Mouse (Mus musculus): ENCODE results near the gene Add2. TPM values are rescaled to one million over a fixed set of nuclear protein-coding genes. Genes with fewer than 3 reads are reported as not detected.

Gene Add2
- polyA plus RNA-seq, 1 experiment from 2014 or later, result 12.3 TPM

DNA sequence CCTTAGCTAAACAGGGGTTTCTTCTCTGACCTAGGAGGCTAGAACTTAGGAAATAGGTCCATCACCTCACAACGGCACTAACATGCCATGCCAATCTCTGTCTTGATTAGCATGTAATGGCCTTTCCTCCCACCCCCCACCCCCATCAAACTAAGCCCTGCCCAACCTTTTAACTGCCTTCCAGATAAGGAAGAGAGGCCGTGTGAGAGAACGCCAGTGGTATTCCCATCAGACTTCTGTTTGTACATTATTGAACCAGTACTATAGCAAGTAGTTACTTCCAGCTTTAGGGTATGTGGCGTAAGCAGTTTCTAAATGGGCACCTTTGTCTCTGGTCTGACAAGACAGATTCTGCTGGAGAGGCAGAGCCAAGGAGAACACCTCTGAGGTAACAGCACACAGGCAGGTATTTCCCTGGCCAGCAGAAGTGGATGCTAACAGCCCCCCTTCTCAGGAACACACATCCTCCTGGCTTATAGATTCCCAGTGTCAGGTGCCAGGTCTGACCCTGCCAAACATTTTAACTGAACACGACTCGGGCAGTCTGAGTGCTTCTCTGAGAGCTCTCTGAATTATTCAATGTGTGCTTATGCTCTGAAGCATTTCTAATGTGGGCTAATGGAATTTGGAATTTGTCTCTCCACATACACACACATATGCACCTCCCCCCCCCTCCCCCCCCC, 22.2 kb downstream of the Add2 start:
- Histone ChIP-seq H3K27ac (ENCODE audit: poor library complexity, severe bottlenecking) (no peak overlapping the region), H3K9me3 (replicated peaks) (no peaks in the 10 kb centered on the region), H3K4me1 (replicated peaks) (peaks cover 29% of the 10 kb centered on the region), H3K36me3 (no peaks in the 10 kb centered on the region), H3K9ac (no peak overlapping the region), H3K27me3 (replicated peaks) (no peaks in the 10 kb centered on the region), H3K4me2 (no peak overlapping the region), H3K4me3 (no peak overlapping the region)
- ATAC-seq (ENCODE audit: insufficient number of reproducible peaks, low FRiP score), result no peak
- WGBS, result 42% methylated on average over 6 of the region's 6 CpGs

- peak; percentile 87 for ATAC-seq (ENCODE audit: insufficient number of reproducible peaks, low FRiP score)
- no peaks in the 10 kb centered on the region for H3K36me3 ChIP-seq
- H3K4me1 ChIP-seq (replicated peaks), result peaks cover 29% of the 10 kb centered on the region
- H3K4me3 ChIP-seq, result no peak overlapping the region
- no peak overlapping the region for H3K4me2 ChIP-seq
- H3K27ac ChIP-seq (ENCODE audit: poor library complexity, severe bottlenecking), result no peak overlapping the region
- no peaks in the 10 kb centered on the region for H3K27me3 ChIP-seq (replicated peaks)
- no peaks in the 10 kb centered on the region for H3K9me3 ChIP-seq (replicated peaks)
- H3K9ac ChIP-seq, result no peak overlapping the region
- WGBS, result 28% methylated on average over 7 of the region's 7 CpGs
These were observed 23.6 kb downstream of the Add2 start for GRCm38 (mm10) chr6:86052032-86052459.

DNA sequence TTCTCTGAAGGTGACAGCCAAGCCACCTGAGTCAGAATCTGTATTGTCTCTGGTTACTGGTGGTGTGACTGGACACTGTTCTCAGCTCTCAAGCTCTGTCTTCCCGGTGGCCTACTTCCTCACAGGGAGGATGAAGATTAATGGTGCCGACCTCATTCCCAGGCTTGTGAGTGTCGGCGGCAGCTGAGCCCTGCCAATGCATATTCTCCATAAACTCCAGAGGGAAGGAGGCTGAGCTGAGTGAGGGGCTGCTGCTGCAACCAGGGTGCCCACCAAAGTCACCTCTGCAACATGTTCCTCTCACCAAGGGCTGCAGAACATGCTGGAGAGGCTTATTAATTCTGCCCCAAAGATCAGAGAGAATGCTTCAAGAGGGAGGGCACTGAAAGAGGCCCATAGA, 24.1 kb downstream of the Add2 start:
- Histone ChIP-seq H3K27me3 (replicated peaks) (no peaks in the 10 kb centered on the region), H3K4me1 (replicated peaks) (peaks cover 29% of the 10 kb centered on the region), H3K36me3 (no peaks in the 10 kb centered on the region), H3K27ac (ENCODE audit: poor library complexity, severe bottlenecking) (no peak overlapping the region), H3K9me3 (replicated peaks) (no peaks in the 10 kb centered on the region), H3K9ac (no peak overlapping the region), H3K4me3 (no peak overlapping the region), H3K4me2 (no peak overlapping the region)
- WGBS, result 43% methylated on average over 4 of the region's 4 CpGs
- no peak; the same call in 1 of the 2 replicates for ATAC-seq (ENCODE audit: insufficient number of reproducible peaks, low FRiP score)

GRCm38 (mm10) chr6:86053099-86053498, 24.6 kb downstream of the Add2 start:
- no peaks in the 10 kb centered on the region for H3K9me3 ChIP-seq (replicated peaks)
- H3K9ac ChIP-seq, result no peak overlapping the region
- no peak overlapping the region for H3K4me2 ChIP-seq
- no peak overlapping the region for H3K27ac ChIP-seq (ENCODE audit: poor library complexity, severe bottlenecking)
- H3K4me1 ChIP-seq (replicated peaks), result peaks cover 29% of the 10 kb centered on the region
- H3K36me3 ChIP-seq, result no peaks in the 10 kb centered on the region
- H3K27me3 ChIP-seq (replicated peaks), result no peaks in the 10 kb centered on the region
- no peak overlapping the region for H3K4me3 ChIP-seq
- no peak for ATAC-seq (ENCODE audit: insufficient number of reproducible peaks, low FRiP score)
- WGBS, result 50% methylated on average over 4 of the region's 4 CpGs

DNA sequence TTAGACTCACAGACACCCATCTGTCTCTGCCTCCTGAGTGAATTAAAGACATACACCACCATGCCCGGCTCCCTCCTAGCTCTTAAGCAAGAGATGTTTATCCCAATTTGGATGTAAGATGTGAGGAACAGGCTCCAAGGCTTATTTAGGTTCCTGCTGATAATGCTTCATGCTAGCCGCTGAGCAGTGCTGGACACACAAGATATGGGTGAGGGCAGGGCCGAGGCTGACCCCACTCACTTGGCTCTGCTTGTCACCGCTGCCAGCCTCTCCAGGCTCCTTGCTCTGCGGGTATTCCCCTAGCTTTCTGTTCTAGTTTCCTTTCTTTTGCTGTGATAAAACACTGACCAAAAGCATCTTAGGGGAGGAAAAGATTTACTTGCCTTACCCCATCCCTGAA, 25.1 kb downstream of the Add2 start:
- Histone ChIP-seq H3K9me3 (replicated peaks) (no peaks in the 10 kb centered on the region), H3K9ac (no peak overlapping the region), H3K36me3 (no peaks in the 10 kb centered on the region), H3K27me3 (replicated peaks) (no peaks in the 10 kb centered on the region), H3K27ac (ENCODE audit: poor library complexity, severe bottlenecking) (no peak overlapping the region), H3K4me1 (replicated peaks) (peaks cover 29% of the 10 kb centered on the region), H3K4me2 (no peak overlapping the region), H3K4me3 (no peak overlapping the region)
- WGBS, result 29% methylated on average over 5 of the region's 5 CpGs
- ATAC-seq (ENCODE audit: insufficient number of reproducible peaks, low FRiP score), result peak; percentile 76

- H3K4me1 ChIP-seq (replicated peaks), result peaks cover 6% of the 10 kb centered on the region; the same call in 1 of the 2 replicates
- H3K9ac ChIP-seq, result no peak overlapping the region
- H3K4me3 ChIP-seq, result no peak overlapping the region
- H3K27ac ChIP-seq (ENCODE audit: poor library complexity, severe bottlenecking), result no peak overlapping the region
- H3K4me2 ChIP-seq, result no peak overlapping the region
- H3K27me3 ChIP-seq (replicated peaks), result no peaks in the 10 kb centered on the region
- H3K9me3 ChIP-seq (replicated peaks), result no peaks in the 10 kb centered on the region
- WGBS, result 5% methylated on average over 1 of the region's 1 CpGs
- H3K36me3 ChIP-seq, result no peaks in the 10 kb centered on the region
- ATAC-seq (ENCODE audit: insufficient number of reproducible peaks, low FRiP score), result no peak
These were observed 30.0 kb downstream of the Add2 start for GRCm38 (mm10) chr6:86058475-86058874.

GRCm38 (mm10) chr6:86059151-86059853, 30.8 kb downstream of the Add2 start:
- WGBS, result 29% methylated on average over 7 of the region's 7 CpGs
- peaks cover 4% of the 10 kb centered on the region; the same call in 1 of the 2 replicates for H3K4me1 ChIP-seq (replicated peaks)
- H3K4me3 ChIP-seq, result no peak overlapping the region
- H3K4me2 ChIP-seq, result no peak overlapping the region
- ATAC-seq (ENCODE audit: insufficient number of reproducible peaks, low FRiP score), result no peak
- H3K36me3 ChIP-seq, result no peaks in the 10 kb centered on the region
- H3K27ac ChIP-seq (ENCODE audit: poor library complexity, severe bottlenecking), result no peak overlapping the region
- no peaks in the 10 kb centered on the region for H3K9me3 ChIP-seq (replicated peaks)
- no peaks in the 10 kb centered on the region for H3K27me3 ChIP-seq (replicated peaks)
- no peak overlapping the region for H3K9ac ChIP-seq

DNA sequence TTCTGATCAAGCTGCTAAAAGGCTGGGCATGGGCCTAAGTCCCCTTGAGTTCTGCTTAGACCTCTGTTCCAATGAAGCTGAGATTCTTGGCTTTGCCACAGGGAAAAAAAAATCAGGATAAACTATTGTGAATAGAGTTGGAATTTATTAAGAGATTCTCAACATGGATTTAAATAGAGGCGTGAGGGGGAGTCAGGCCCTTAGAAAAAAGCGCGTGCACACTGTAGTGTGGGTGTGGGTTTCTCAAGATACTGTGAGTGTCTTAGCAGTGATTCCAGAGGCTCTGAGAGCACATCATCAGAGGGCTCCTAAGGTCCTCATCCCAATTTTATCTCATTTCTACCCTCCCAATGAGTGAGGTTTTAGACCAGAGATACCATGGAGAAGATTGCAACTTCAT, 31.7 kb downstream of the Add2 start:
- Histone ChIP-seq H3K4me1 (replicated peaks) (peaks cover 4% of the 10 kb centered on the region; the same call in 1 of the 2 replicates), H3K27ac (ENCODE audit: poor library complexity, severe bottlenecking) (no peak overlapping the region), H3K4me3 (no peak overlapping the region), H3K9me3 (replicated peaks) (no peaks in the 10 kb centered on the region), H3K36me3 (no peaks in the 10 kb centered on the region), H3K27me3 (replicated peaks) (0 out of 2 replicates have a peak, but pooled peaks cover 1% of the 10 kb centered on the region), H3K4me2 (no peak overlapping the region), H3K9ac (no peak overlapping the region)
- 88% methylated on average over 3 of the region's 3 CpGs for WGBS
- ATAC-seq (ENCODE audit: insufficient number of reproducible peaks, low FRiP score), result no peak

GRCm38 (mm10) chr6:86062226-86062625, 33.7 kb downstream of the Add2 start:
- H3K9me3 ChIP-seq (replicated peaks), result no peaks in the 10 kb centered on the region
- no peak for ATAC-seq (ENCODE audit: insufficient number of reproducible peaks, low FRiP score)
- no peak overlapping the region for H3K4me2 ChIP-seq
- no peaks in the 10 kb centered on the region for H3K36me3 ChIP-seq
- H3K9ac ChIP-seq, result no peak overlapping the region
- no peak overlapping the region for H3K27ac ChIP-seq (ENCODE audit: poor library complexity, severe bottlenecking)
- H3K4me1 ChIP-seq (replicated peaks), result peaks cover 4% of the 10 kb centered on the region; the same call in 1 of the 2 replicates
- 0 out of 2 replicates have a peak, but pooled peaks cover 4% of the 10 kb centered on the region for H3K27me3 ChIP-seq (replicated peaks)
- H3K4me3 ChIP-seq, result no peak overlapping the region
- WGBS, result 53% methylated on average over 5 of the region's 5 CpGs

GRCm38 (mm10) chr6:86062684-86063083, 34.2 kb downstream of the Add2 start:
- no peak for ATAC-seq (ENCODE audit: insufficient number of reproducible peaks, low FRiP score)
- 0 out of 2 replicates have a peak, but pooled peaks cover 4% of the 10 kb centered on the region for H3K27me3 ChIP-seq (replicated peaks)
- WGBS, result 87% methylated on average over 2 of the region's 2 CpGs

DNA sequence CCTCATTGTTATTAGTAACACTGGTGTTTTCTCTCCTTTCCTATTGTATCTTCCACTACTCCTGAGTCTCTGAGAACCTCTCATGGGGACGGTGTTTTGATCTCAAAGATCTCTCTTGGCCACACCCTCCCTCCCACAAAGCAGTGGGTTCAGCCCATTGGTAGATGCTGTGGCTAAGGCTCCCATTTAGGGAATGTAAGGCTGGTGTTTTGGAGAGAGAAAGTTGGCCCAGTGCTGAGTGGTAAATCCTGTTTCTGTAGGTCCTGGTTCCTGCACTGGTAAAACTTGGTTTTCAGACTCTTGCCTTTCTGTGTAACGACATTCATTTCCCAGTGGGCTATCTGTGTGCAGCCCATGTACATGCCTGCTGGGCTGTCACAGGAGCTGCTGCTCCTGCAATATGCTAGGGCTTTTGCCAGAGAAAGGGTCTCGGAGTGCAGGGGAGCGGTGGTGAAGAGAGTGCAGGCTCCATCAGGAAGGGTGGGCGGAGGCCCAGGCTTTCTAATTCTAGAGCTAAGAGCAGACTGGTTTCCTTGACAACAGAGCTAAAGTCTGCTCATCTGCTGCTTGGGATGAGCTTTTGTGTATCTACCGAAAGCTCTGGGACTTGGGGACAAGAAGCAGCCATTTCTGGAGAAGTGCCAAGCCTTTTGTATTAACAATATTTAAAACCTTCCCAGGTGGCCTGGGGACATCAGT, 36.0 kb downstream of the Add2 start:
- no peak for ATAC-seq (ENCODE audit: insufficient number of reproducible peaks, low FRiP score)
- Histone ChIP-seq H3K4me1 (replicated peaks) (peaks cover 4% of the 10 kb centered on the region; the same call in 1 of the 2 replicates), H3K9me3 (replicated peaks) (no peaks in the 10 kb centered on the region), H3K27me3 (replicated peaks) (0 out of 2 replicates have a peak, but pooled peaks cover 4% of the 10 kb centered on the region), H3K9ac (no peak overlapping the region), H3K4me3 (no peak overlapping the region), H3K27ac (ENCODE audit: poor library complexity, severe bottlenecking) (no peak overlapping the region), H3K36me3 (no peaks in the 10 kb centered on the region), H3K4me2 (no peak overlapping the region)
- WGBS, result 61% methylated on average over 6 of the region's 6 CpGs

More at GRCm38 (mm10) chr6:86062684-86063083, 34.2 kb downstream of the Add2 start:
- no peak overlapping the region for H3K4me3 ChIP-seq
- no peak overlapping the region for H3K4me2 ChIP-seq
- no peak overlapping the region for H3K9ac ChIP-seq
- no peak overlapping the region for H3K27ac ChIP-seq (ENCODE audit: poor library complexity, severe bottlenecking)
- no peaks in the 10 kb centered on the region for H3K36me3 ChIP-seq
- H3K4me1 ChIP-seq (replicated peaks), result peaks cover 4% of the 10 kb centered on the region; the same call in 1 of the 2 replicates
- no peaks in the 10 kb centered on the region for H3K9me3 ChIP-seq (replicated peaks)
